Mouse (Mus musculus): ENCODE measurements around the gene Batf. TPM values are rescaled to one million over a fixed set of nuclear protein-coding genes. Genes with fewer than 3 reads are reported as not detected.

The Batf gene
- total and polyA plus RNA-seq, 3 experiments = not detected

- H3K4me1 ChIP-seq (ENCODE audit: insufficient read depth, low read depth, low read length) = no peaks in the 10 kb centered on the region
- H3K4me3 ChIP-seq (ENCODE audit: low read depth, low read length) = no peak overlapping the region
- no peaks in the 10 kb centered on the region for H3K9me3 ChIP-seq (replicated peaks)
- no peaks in the 10 kb centered on the region for H3K36me3 ChIP-seq (replicated peaks)
- peaks cover 15% of the 10 kb centered on the region for H3K27me3 ChIP-seq (ENCODE audit: insufficient read depth, low read length)
- DNase-seq (ENCODE audit: low spot score) = no peak
- TF ChIP-seq CTCF (IDR thresholded peaks at IDR 0.05; ENCODE audit: low read depth, low read length) (no peak), GATA1 (IDR thresholded peaks at IDR 0.05; ENCODE audit: borderline replicate concordance, low read length) (no peak), POLR2AphosphoS5 (IDR thresholded peaks at IDR 0.05; ENCODE audit: insufficient replicate concordance, low read depth, low read length) (no peak), GATA2 (IDR thresholded peaks at IDR 0.05; ENCODE audit: borderline replicate concordance, low read depth, low read length) (no peak), TAL1 (conservative IDR thresholded peaks at IDR 0.05; ENCODE audit: low read depth, low read length) (no peak)
- ATAC-seq (ENCODE audit: extremely low read depth, insufficient number of reproducible peaks, low FRiP score, poor library complexity, severe bottlenecking) = no peak
Measured at GRCm38 (mm10) chr12:85753223-85753622, 66.8 kb downstream of the Batf start.

DNA sequence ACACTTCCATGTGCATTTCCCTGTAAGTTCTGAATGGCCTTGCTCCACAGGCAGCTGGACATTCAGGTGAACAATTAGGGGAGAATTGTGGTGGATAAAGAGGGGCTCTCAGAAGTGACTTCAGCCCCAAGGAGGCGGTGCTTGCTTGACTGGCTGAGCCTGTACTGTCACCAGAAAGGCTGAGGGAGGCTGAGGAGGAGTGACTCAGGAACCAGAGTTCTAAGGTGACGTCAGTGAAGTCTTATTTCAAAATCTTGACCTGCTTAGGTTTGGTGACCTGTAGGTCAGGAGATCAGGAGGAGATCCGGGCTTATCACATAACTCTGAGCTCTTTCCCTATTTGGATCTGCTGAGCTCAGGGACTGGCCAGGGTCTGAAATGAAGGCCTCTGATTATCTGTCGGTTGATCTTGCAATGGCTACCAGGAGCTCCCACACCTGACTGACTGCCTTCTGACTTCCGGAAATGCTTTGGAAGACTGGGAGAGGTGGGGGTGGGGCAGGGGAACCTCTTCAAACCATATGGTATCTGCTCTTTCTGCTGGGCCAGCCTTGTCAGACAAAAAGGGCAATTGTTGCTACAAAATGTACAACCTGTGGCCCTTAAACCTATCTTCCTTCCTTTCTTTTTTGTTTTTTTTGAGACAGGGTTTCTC, 68.3 kb downstream of the Batf start:
- Histone ChIP-seq H3K4me1 (ENCODE audit: insufficient read depth, low read depth, low read length) (no peaks in the 10 kb centered on the region), H3K36me3 (replicated peaks) (no peaks in the 10 kb centered on the region), H3K27me3 (ENCODE audit: insufficient read depth, low read length) (peaks cover 21% of the 10 kb centered on the region), H3K9me3 (replicated peaks) (no peaks in the 10 kb centered on the region), H3K4me3 (ENCODE audit: low read depth, low read length) (no peak overlapping the region)
- DNase-seq (ENCODE audit: low spot score) = no peak
- no peak for ATAC-seq (ENCODE audit: extremely low read depth, insufficient number of reproducible peaks, low FRiP score, poor library complexity, severe bottlenecking)
- TF ChIP-seq GATA1 (IDR thresholded peaks at IDR 0.05; ENCODE audit: borderline replicate concordance, low read length) (no peak), CTCF (IDR thresholded peaks at IDR 0.05; ENCODE audit: low read depth, low read length) (no peak), GATA2 (IDR thresholded peaks at IDR 0.05; ENCODE audit: borderline replicate concordance, low read depth, low read length) (no peak), POLR2AphosphoS5 (IDR thresholded peaks at IDR 0.05; ENCODE audit: insufficient replicate concordance, low read depth, low read length) (no peak), TAL1 (conservative IDR thresholded peaks at IDR 0.05; ENCODE audit: low read depth, low read length) (no peak)

- H3K4me3 ChIP-seq (ENCODE audit: low read depth, low read length) = no peak overlapping the region
- H3K4me1 ChIP-seq (ENCODE audit: insufficient read depth, low read depth, low read length) = no peaks in the 10 kb centered on the region
- H3K36me3 ChIP-seq (replicated peaks) = no peaks in the 10 kb centered on the region
- no peak for DNase-seq (ENCODE audit: low spot score)
- H3K9me3 ChIP-seq (replicated peaks) = no peaks in the 10 kb centered on the region
- no peak for TF ChIP-seq GATA1 (IDR thresholded peaks at IDR 0.05; ENCODE audit: borderline replicate concordance, low read length)
- no peak for TF ChIP-seq CTCF (IDR thresholded peaks at IDR 0.05; ENCODE audit: low read depth, low read length)
- TF ChIP-seq GATA2 (IDR thresholded peaks at IDR 0.05; ENCODE audit: borderline replicate concordance, low read depth, low read length) = no peak
- TF ChIP-seq TAL1 (conservative IDR thresholded peaks at IDR 0.05; ENCODE audit: low read depth, low read length) = no peak
- TF ChIP-seq POLR2AphosphoS5 (IDR thresholded peaks at IDR 0.05; ENCODE audit: insufficient replicate concordance, low read depth, low read length) = no peak
- H3K27me3 ChIP-seq (ENCODE audit: insufficient read depth, low read length) = peaks cover 23% of the 10 kb centered on the region
- ATAC-seq (ENCODE audit: extremely low read depth, insufficient number of reproducible peaks, low FRiP score, poor library complexity, severe bottlenecking) = no peak
Measured at GRCm38 (mm10) chr12:85756455-85756854, 70.0 kb downstream of the Batf start.

GRCm38 (mm10) chr12:85757074-85757473, 70.6 kb downstream of the Batf start:
- H3K36me3 ChIP-seq (replicated peaks) = no peaks in the 10 kb centered on the region
- no peak overlapping the region for H3K4me3 ChIP-seq (ENCODE audit: low read depth, low read length)
- TF ChIP-seq POLR2AphosphoS5 (IDR thresholded peaks at IDR 0.05; ENCODE audit: insufficient replicate concordance, low read depth, low read length) = no peak
- TF ChIP-seq GATA2 (IDR thresholded peaks at IDR 0.05; ENCODE audit: borderline replicate concordance, low read depth, low read length) = no peak
- no peak for TF ChIP-seq TAL1 (conservative IDR thresholded peaks at IDR 0.05; ENCODE audit: low read depth, low read length)
- TF ChIP-seq CTCF (IDR thresholded peaks at IDR 0.05; ENCODE audit: low read depth, low read length) = no peak
- TF ChIP-seq GATA1 (IDR thresholded peaks at IDR 0.05; ENCODE audit: borderline replicate concordance, low read length) = no peak
- ATAC-seq (ENCODE audit: extremely low read depth, insufficient number of reproducible peaks, low FRiP score, poor library complexity, severe bottlenecking) = no peak
- no peaks in the 10 kb centered on the region for H3K4me1 ChIP-seq (ENCODE audit: insufficient read depth, low read depth, low read length)
- peaks cover 26% of the 10 kb centered on the region for H3K27me3 ChIP-seq (ENCODE audit: insufficient read depth, low read length)
- DNase-seq (ENCODE audit: low spot score) = no peak
- no peaks in the 10 kb centered on the region for H3K9me3 ChIP-seq (replicated peaks)

Other genes starting within 250 kb of the Batf start
- gene Fos, start 212.8 kb upstream of the Batf start, total RNA-seq (2014; fragmentation: Nextera tagmentation) = 8.7 and 10.2 TPM in 2 replicates
- 18.3 and 18.5 TPM in 2 replicates for gene Fos, start 212.8 kb upstream of the Batf start, total RNA-seq (2017)
- 3.7 and 4.0 TPM in 2 replicates for gene Fos, start 212.8 kb upstream of the Batf start, polyA plus RNA-seq (2012)
- not detected in 2 replicates for gene Jdp2, start 87.6 kb upstream of the Batf start, total RNA-seq (2014; fragmentation: Nextera tagmentation)
- not detected in 2 replicates for gene Jdp2, start 87.6 kb upstream of the Batf start, total RNA-seq (2017)
- not detected in 2 replicates for gene Jdp2, start 87.6 kb upstream of the Batf start, polyA plus RNA-seq (2012)
- not detected in 2 replicates for gene Flvcr2, start 59.9 kb downstream of the Batf start, total RNA-seq (2014; fragmentation: Nextera tagmentation)
- gene Flvcr2, start 59.9 kb downstream of the Batf start, total RNA-seq (2017) = 0.16 TPM in 1 of 2 replicates, not detected in the other
- gene Flvcr2, start 59.9 kb downstream of the Batf start, polyA plus RNA-seq (2012) = not detected in 2 replicates
- gene Erg28, start 137.9 kb downstream of the Batf start, total RNA-seq (2014; fragmentation: Nextera tagmentation) = 108 and 125 TPM in 2 replicates
- 203 and 220 TPM in 2 replicates for gene Erg28, start 137.9 kb downstream of the Batf start, total RNA-seq (2017)
- 5.6 and 8.0 TPM in 2 replicates for gene Erg28, start 137.9 kb downstream of the Batf start, polyA plus RNA-seq (2012)
- gene Ttll5, start 138.0 kb downstream of the Batf start, total RNA-seq (2014; fragmentation: Nextera tagmentation) = 55.7 and 59.1 TPM in 2 replicates
- 39.7 and 40.6 TPM in 2 replicates for gene Ttll5, start 138.0 kb downstream of the Batf start, total RNA-seq (2017)
- gene Ttll5, start 138.0 kb downstream of the Batf start, polyA plus RNA-seq (2012) = 11.1 and 17.9 TPM in 2 replicates

Data from G1E (cell line).